Mouse (Mus musculus): ENCODE data around the gene Zfyve28. TPM values are rescaled to one million over a fixed set of nuclear protein-coding genes. Genes with fewer than 3 reads are reported as not detected.

Gene Zfyve28
- polyA plus RNA-seq, 1 experiment from 2014 or later: 0.29 TPM

DNA sequence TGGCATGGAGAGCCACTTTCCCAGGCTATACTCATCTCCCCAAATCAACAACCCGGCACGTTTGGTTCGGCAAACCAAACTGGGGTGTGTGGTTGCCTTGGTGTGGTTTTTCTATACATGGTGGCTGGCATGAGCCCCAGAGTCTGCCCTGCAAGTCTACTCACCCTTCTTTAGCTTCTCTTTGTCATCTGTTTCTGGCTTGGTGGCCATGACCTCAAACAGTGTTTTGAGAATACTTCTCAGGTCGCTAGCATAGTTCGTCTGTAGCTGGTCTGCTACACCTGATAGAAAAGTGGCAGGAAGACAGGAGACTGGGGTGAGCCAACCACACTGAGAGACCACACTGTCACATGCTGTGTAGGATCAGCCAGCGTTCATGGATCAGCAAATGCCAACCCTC, 89.6 kb downstream of the Zfyve28 start:
- ATAC-seq (replicated peaks; ENCODE audit: insufficient number of reproducible peaks, low FRiP score, low TSS enrichment): no peak
- H3K9me3 ChIP-seq (replicated peaks; ENCODE audit: control insufficient read depth, low read length): no peaks in the 10 kb centered on the region
- no peak overlapping the region for H3K27ac ChIP-seq (ENCODE audit: low read depth, low read length)
- no peak overlapping the region for H3K9ac ChIP-seq (ENCODE audit: low read depth, low read length)
- no peak overlapping the region for H3K4me2 ChIP-seq
- WGBS (ENCODE audit: insufficient replicate concordance): 84% methylated on average over 6 of the region's 6 CpGs
- H3K36me3 ChIP-seq (ENCODE audit: control insufficient read depth, insufficient read depth, low read length): no peaks in the 10 kb centered on the region
- no peak overlapping the region for H3K4me3 ChIP-seq (ENCODE audit: low read depth, low read length)
- H3K27me3 ChIP-seq (ENCODE audit: control insufficient read depth, insufficient read depth, low read length): no peaks in the 10 kb centered on the region
- H3K4me1 ChIP-seq (ENCODE audit: control insufficient read depth, insufficient read depth, low read length): peaks cover 7% of the 10 kb centered on the region; the same call in 1 of the 2 replicates

- Histone ChIP-seq H3K4me2 (no peak overlapping the region), H3K4me3 (ENCODE audit: low read depth, low read length) (no peak overlapping the region), H3K36me3 (ENCODE audit: control insufficient read depth, insufficient read depth, low read length) (no peaks in the 10 kb centered on the region), H3K9ac (ENCODE audit: low read depth, low read length) (no peak overlapping the region), H3K4me1 (ENCODE audit: control insufficient read depth, insufficient read depth, low read length) (peaks cover 7% of the 10 kb centered on the region; the same call in 1 of the 2 replicates), H3K27me3 (ENCODE audit: control insufficient read depth, insufficient read depth, low read length) (no peaks in the 10 kb centered on the region), H3K9me3 (replicated peaks; ENCODE audit: control insufficient read depth, low read length) (no peaks in the 10 kb centered on the region), H3K27ac (ENCODE audit: low read depth, low read length) (no peak overlapping the region)
- WGBS (ENCODE audit: insufficient replicate concordance): 72% methylated on average over 4 of the region's 4 CpGs
- ATAC-seq (replicated peaks; ENCODE audit: insufficient number of reproducible peaks, low FRiP score, low TSS enrichment): no peak
Measured at GRCm38 (mm10) chr5:34197243-34197642, 91.0 kb downstream of the Zfyve28 start.

DNA sequence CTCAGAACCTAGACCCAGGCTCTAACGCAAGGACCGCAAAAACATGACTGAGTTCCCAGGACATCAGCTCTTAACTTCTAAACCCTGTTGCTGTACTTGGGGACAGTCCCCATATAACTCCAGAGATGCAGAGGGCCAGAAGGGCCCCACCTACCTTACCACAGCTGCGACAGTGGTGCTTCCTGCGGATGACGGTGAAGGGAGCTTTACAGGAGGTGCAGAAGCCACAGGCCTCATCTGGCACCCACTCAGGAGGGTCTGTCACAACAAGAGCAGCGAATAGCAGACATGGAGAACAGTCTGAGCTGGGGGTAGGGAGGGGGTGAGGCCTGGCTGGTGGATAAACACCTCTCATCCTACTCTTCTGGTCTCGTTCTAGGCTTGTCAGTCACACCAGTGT, 91.8 kb downstream of the Zfyve28 start:
- ATAC-seq (replicated peaks; ENCODE audit: insufficient number of reproducible peaks, low FRiP score, low TSS enrichment): no peak
- Histone ChIP-seq H3K27ac (ENCODE audit: low read depth, low read length) (no peak overlapping the region), H3K9ac (ENCODE audit: low read depth, low read length) (no peak overlapping the region), H3K4me3 (ENCODE audit: low read depth, low read length) (no peak overlapping the region), H3K4me1 (ENCODE audit: control insufficient read depth, insufficient read depth, low read length) (peaks cover 3% of the 10 kb centered on the region; the same call in 1 of the 2 replicates), H3K36me3 (ENCODE audit: control insufficient read depth, insufficient read depth, low read length) (no peaks in the 10 kb centered on the region), H3K4me2 (no peak overlapping the region), H3K27me3 (ENCODE audit: control insufficient read depth, insufficient read depth, low read length) (no peaks in the 10 kb centered on the region), H3K9me3 (replicated peaks; ENCODE audit: control insufficient read depth, low read length) (no peaks in the 10 kb centered on the region)
- 71% methylated on average over 7 of the region's 7 CpGs for WGBS (ENCODE audit: insufficient replicate concordance)

GRCm38 (mm10) chr5:34195786-34196185, 92.5 kb downstream of the Zfyve28 start:
- H3K4me1 ChIP-seq (ENCODE audit: control insufficient read depth, insufficient read depth, low read length): no peaks in the 10 kb centered on the region; the same call in 1 of the 2 replicates
- no peaks in the 10 kb centered on the region for H3K9me3 ChIP-seq (replicated peaks; ENCODE audit: control insufficient read depth, low read length)
- H3K36me3 ChIP-seq (ENCODE audit: control insufficient read depth, insufficient read depth, low read length): no peaks in the 10 kb centered on the region
- WGBS (ENCODE audit: insufficient replicate concordance): 87% methylated on average over 12 of the region's 12 CpGs
- H3K27ac ChIP-seq (ENCODE audit: low read depth, low read length): no peak overlapping the region
- no peak overlapping the region for H3K9ac ChIP-seq (ENCODE audit: low read depth, low read length)
- no peak overlapping the region for H3K4me3 ChIP-seq (ENCODE audit: low read depth, low read length)
- no peak overlapping the region for H3K4me2 ChIP-seq
- ATAC-seq (replicated peaks; ENCODE audit: insufficient number of reproducible peaks, low FRiP score, low TSS enrichment): peak; percentile 35; the same call in 1 of the 2 replicates
- H3K27me3 ChIP-seq (ENCODE audit: control insufficient read depth, insufficient read depth, low read length): no peaks in the 10 kb centered on the region

- Histone ChIP-seq H3K27ac (ENCODE audit: low read depth, low read length) (no peak overlapping the region), H3K4me2 (no peak overlapping the region), H3K4me3 (ENCODE audit: low read depth, low read length) (no peak overlapping the region), H3K27me3 (ENCODE audit: control insufficient read depth, insufficient read depth, low read length) (no peaks in the 10 kb centered on the region), H3K9ac (ENCODE audit: low read depth, low read length) (no peak overlapping the region), H3K4me1 (ENCODE audit: control insufficient read depth, insufficient read depth, low read length) (no peaks in the 10 kb centered on the region), H3K9me3 (replicated peaks; ENCODE audit: control insufficient read depth, low read length) (no peaks in the 10 kb centered on the region), H3K36me3 (ENCODE audit: control insufficient read depth, insufficient read depth, low read length) (no peaks in the 10 kb centered on the region)
- WGBS (ENCODE audit: insufficient replicate concordance): 68% methylated on average over 6 of the region's 6 CpGs
- ATAC-seq (replicated peaks; ENCODE audit: insufficient number of reproducible peaks, low FRiP score, low TSS enrichment): no peak
Measured at GRCm38 (mm10) chr5:34194975-34195662, 93.1 kb downstream of the Zfyve28 start.

DNA sequence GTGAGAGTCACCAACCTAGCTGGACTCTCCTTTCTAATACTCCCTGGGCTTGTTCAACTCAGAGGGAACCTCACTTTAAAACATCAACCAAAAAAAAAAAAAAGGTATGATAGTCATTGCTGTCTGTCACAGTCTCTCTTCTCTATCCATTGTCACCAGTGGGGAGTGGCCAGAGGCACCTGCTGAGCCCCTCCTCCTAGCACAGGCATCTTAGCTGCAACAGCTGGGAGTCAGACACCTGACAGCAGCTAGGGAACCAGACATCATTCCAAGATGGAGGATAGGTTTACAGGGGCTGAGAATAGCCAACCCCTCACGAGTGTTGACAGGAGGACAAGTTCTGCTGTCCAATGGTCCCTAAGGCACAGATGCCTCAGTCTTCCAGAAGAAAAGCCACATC, 93.8 kb downstream of the Zfyve28 start:
- 28% methylated on average over 1 of the region's 1 CpGs for WGBS (ENCODE audit: insufficient replicate concordance)
- Histone ChIP-seq H3K36me3 (ENCODE audit: control insufficient read depth, insufficient read depth, low read length) (no peaks in the 10 kb centered on the region), H3K27me3 (ENCODE audit: control insufficient read depth, insufficient read depth, low read length) (no peaks in the 10 kb centered on the region), H3K9ac (ENCODE audit: low read depth, low read length) (no peak overlapping the region), H3K4me2 (no peak overlapping the region), H3K4me3 (ENCODE audit: low read depth, low read length) (no peak overlapping the region), H3K9me3 (replicated peaks; ENCODE audit: control insufficient read depth, low read length) (no peaks in the 10 kb centered on the region), H3K27ac (ENCODE audit: low read depth, low read length) (no peak overlapping the region), H3K4me1 (ENCODE audit: control insufficient read depth, insufficient read depth, low read length) (peaks cover 2% of the 10 kb centered on the region; the same call in 1 of the 2 replicates)
- ATAC-seq (replicated peaks; ENCODE audit: insufficient number of reproducible peaks, low FRiP score, low TSS enrichment): no peak

- no peak overlapping the region for H3K9ac ChIP-seq (ENCODE audit: low read depth, low read length)
- no peaks in the 10 kb centered on the region for H3K9me3 ChIP-seq (replicated peaks; ENCODE audit: control insufficient read depth, low read length)
- H3K4me2 ChIP-seq: no peak overlapping the region
- H3K4me3 ChIP-seq (ENCODE audit: low read depth, low read length): no peak overlapping the region
- no peaks in the 10 kb centered on the region for H3K27me3 ChIP-seq (ENCODE audit: control insufficient read depth, insufficient read depth, low read length)
- no peaks in the 10 kb centered on the region for H3K36me3 ChIP-seq (ENCODE audit: control insufficient read depth, insufficient read depth, low read length)
- H3K4me1 ChIP-seq (ENCODE audit: control insufficient read depth, insufficient read depth, low read length): peaks cover 10% of the 10 kb centered on the region; the same call in 1 of the 2 replicates
- ATAC-seq (replicated peaks; ENCODE audit: insufficient number of reproducible peaks, low FRiP score, low TSS enrichment): no peak
- no peak overlapping the region for H3K27ac ChIP-seq (ENCODE audit: low read depth, low read length)
- 68% methylated on average over 4 of the region's 4 CpGs for WGBS (ENCODE audit: insufficient replicate concordance)
Measured at GRCm38 (mm10) chr5:34191843-34192242, 96.4 kb downstream of the Zfyve28 start.

- H3K4me2 ChIP-seq: no peak overlapping the region
- no peaks in the 10 kb centered on the region for H3K9me3 ChIP-seq (replicated peaks; ENCODE audit: control insufficient read depth, low read length)
- H3K36me3 ChIP-seq (ENCODE audit: control insufficient read depth, insufficient read depth, low read length): no peaks in the 10 kb centered on the region
- WGBS (ENCODE audit: insufficient replicate concordance): 50% methylated on average over 4 of the region's 4 CpGs
- H3K9ac ChIP-seq (ENCODE audit: low read depth, low read length): no peak overlapping the region
- no peak overlapping the region for H3K27ac ChIP-seq (ENCODE audit: low read depth, low read length)
- H3K4me1 ChIP-seq (ENCODE audit: control insufficient read depth, insufficient read depth, low read length): peaks cover 18% of the 10 kb centered on the region
- no peaks in the 10 kb centered on the region for H3K27me3 ChIP-seq (ENCODE audit: control insufficient read depth, insufficient read depth, low read length)
- ATAC-seq (replicated peaks; ENCODE audit: insufficient number of reproducible peaks, low FRiP score, low TSS enrichment): no peak
- no peak overlapping the region for H3K4me3 ChIP-seq (ENCODE audit: low read depth, low read length)
Measured at GRCm38 (mm10) chr5:34191021-34191420, 97.2 kb downstream of the Zfyve28 start.

GRCm38 (mm10) chr5:34189521-34189920, 98.7 kb downstream of the Zfyve28 start:
- ATAC-seq (replicated peaks; ENCODE audit: insufficient number of reproducible peaks, low FRiP score, low TSS enrichment): no peak
- no peaks in the 10 kb centered on the region for H3K36me3 ChIP-seq (ENCODE audit: control insufficient read depth, insufficient read depth, low read length)
- H3K27me3 ChIP-seq (ENCODE audit: control insufficient read depth, insufficient read depth, low read length): no peaks in the 10 kb centered on the region
- peaks cover 31% of the 10 kb centered on the region for H3K4me1 ChIP-seq (ENCODE audit: control insufficient read depth, insufficient read depth, low read length)
- H3K4me2 ChIP-seq: no peak overlapping the region
- H3K9me3 ChIP-seq (replicated peaks; ENCODE audit: control insufficient read depth, low read length): no peaks in the 10 kb centered on the region
- no peak overlapping the region; the same call in 1 of the 2 replicates for H3K9ac ChIP-seq (ENCODE audit: low read depth, low read length)
- H3K27ac ChIP-seq (ENCODE audit: low read depth, low read length): no peak overlapping the region
- 65% methylated on average over 1 of the region's 1 CpGs for WGBS (ENCODE audit: insufficient replicate concordance)
- H3K4me3 ChIP-seq (ENCODE audit: low read depth, low read length): no peak overlapping the region
